Mouse (Mus musculus) embryonic facial prominence, embryonic 13.5 days (tissue): ENCODE data around the gene Tunar. TPM values are rescaled to one million over a fixed set of nuclear protein-coding genes. Genes with fewer than 3 reads are reported as not detected.

Source experiments
- ATAC-seq: fragments of 200-750 bp; cut with Nextera tagmentation; 2 replicates; pipeline ENCODE4 v1.8.0; 2017; ENCODE audit warnings: low read depth; ENCODE audit not compliant: insufficient number of reproducible peaks, insufficient read depth, low FRiP score, low TSS enrichment
- H3K27ac ChIP-seq: fragments of 300-500 bp; sonication (generic); 2 replicates; pipeline ENCODE4 v1.5.1; 2015; ENCODE audit warnings: moderate library complexity, mild to moderate bottlenecking, inconsistent platforms
- H3K27me3 ChIP-seq: fragments of 300-500 bp; sonication (generic); 2 replicates; pipeline ENCODE4 v1.6.1; 2015; ENCODE audit warnings: mild to moderate bottlenecking, inconsistent platforms
- H3K36me3 ChIP-seq: fragments of 300-500 bp; sonication (generic); 2 replicates; pipeline ENCODE4 v1.6.1; 2015; ENCODE audit warnings: mild to moderate bottlenecking, inconsistent platforms
- H3K4me1 ChIP-seq: fragments of 300-500 bp; sonication (generic); 2 replicates; pipeline ENCODE4 v1.6.1; 2015; ENCODE audit warnings: inconsistent platforms
- H3K4me2 ChIP-seq: fragments of 300-500 bp; sonication (generic); 2 replicates; pipeline ENCODE4 v1.6.1; 2015; ENCODE audit warnings: moderate library complexity, mild to moderate bottlenecking, inconsistent platforms
- H3K4me3 ChIP-seq: fragments of 300-500 bp; sonication (generic); 2 replicates; pipeline ENCODE4 v1.5.1; 2015; ENCODE audit warnings: mild to moderate bottlenecking, inconsistent platforms
- H3K9ac ChIP-seq: fragments of 300-500 bp; sonication (generic); 2 replicates; pipeline ENCODE4 v1.6.1; 2015; ENCODE audit warnings: mild to moderate bottlenecking, inconsistent platforms
- H3K9me3 ChIP-seq: fragments of 300-500 bp; sonication (generic); 2 replicates; pipeline ENCODE4 v1.6.1; 2016; ENCODE audit warnings: inconsistent platforms
- WGBS: fragments of 180-500 bp; shearing (Covaris S2); methylation state at CpG from one replicate; pipeline ENCODE4 v1.1.7; 2015; ENCODE audit warnings: mixed read lengths; 5-methylcytosine and 5-hydroxymethylcytosine counted together
- polyA plus RNA-seq: library from polyadenylated mRNA; unstranded; fragments of >200 nt; fragmentation: Nextera tagmentation; extraction: Ambion mirVana; gene quantifications from 2 replicates; pipeline ENCODE4 v1.2.1, GENCODE M21; 2015

The Tunar gene
- polyA plus RNA-seq, 1 experiment from 2014 or later: 0.25 TPM

DNA sequence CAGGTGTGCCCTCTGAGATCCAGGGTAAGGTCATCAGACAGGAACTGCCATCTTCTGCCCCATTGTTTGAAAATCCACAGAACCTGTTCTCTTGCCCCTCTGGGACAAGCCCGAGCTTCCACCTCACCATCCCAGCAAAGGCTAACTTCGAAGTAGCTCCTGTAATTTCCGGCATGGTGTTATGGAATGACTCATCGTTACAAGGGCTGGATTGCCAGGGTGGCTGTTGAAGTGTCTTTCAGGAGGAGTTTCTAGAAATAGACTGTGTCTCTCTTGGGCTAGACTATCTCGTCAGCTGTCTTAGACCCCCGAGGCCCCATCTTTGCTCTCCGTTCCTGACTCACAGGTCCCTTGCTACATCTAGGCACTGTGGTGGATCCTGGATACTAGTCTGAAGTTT lies 10.8 kb downstream of the Tunar start:
- Histone ChIP-seq H3K4me1 (peaks cover 6% of the 10 kb centered on the region; the same call in 1 of the 2 replicates), H3K9ac (no peak overlapping the region), H3K4me3 (no peak overlapping the region), H3K9me3 (no peaks in the 10 kb centered on the region), H3K4me2 (no peak overlapping the region), H3K36me3 (no peaks in the 10 kb centered on the region), H3K27ac (no peak overlapping the region), H3K27me3 (peaks cover 17% of the 10 kb centered on the region; the same call in 1 of the 2 replicates)
- no peak for ATAC-seq
- WGBS: 85% methylated on average over 7 of the region's 7 CpGs

DNA sequence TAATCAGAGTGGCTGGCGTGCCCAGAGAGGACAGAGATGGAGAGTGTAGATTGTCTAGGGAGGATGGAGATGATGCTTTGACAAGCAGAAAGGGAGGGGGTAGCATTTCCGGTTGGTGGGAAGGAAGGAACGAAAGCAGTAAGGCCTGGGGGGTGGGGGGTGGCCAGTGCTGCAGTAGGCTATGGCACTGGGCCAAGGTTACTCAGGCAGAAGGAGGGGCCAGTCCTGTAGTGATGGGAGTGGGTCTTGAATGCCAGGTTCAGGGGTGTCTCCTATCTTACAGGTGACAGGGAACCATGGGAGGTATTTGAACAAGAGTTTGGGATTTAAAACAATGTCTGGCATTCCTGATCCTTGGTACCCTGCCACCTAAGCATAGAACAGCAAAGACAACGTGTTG lies 13.2 kb downstream of the Tunar start:
- no peak for ATAC-seq
- H3K4me3 ChIP-seq: no peak overlapping the region
- no peak overlapping the region for H3K27ac ChIP-seq
- H3K9ac ChIP-seq: no peak overlapping the region
- H3K9me3 ChIP-seq: no peaks in the 10 kb centered on the region
- no peak overlapping the region for H3K4me2 ChIP-seq
- H3K4me1 ChIP-seq: peaks cover 6% of the 10 kb centered on the region; the same call in 1 of the 2 replicates
- WGBS: 48% methylated on average over 4 of the region's 4 CpGs
- H3K36me3 ChIP-seq: no peaks in the 10 kb centered on the region
- peaks cover 5% of the 10 kb centered on the region; the same call in 1 of the 2 replicates for H3K27me3 ChIP-seq

DNA sequence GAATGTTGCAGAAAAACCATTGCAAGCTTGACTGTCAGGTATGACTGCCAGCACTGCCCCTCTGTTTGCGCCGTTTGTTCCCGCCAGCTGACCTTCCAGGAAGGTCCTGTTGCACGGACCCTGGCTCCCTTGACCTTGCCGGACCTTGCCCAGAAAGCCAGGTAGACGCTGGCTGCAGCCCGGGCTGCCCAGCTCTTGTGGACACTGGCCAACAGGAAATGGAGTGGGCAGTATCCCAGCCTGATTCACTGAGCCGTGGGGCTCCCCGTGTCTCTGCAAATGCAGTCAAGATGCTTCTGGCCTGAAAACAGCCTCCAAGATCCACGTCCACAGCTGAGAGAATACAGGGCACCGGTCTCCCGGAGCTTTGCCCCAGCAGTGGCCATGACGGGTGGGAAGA lies 13.6 kb downstream of the Tunar start:
- Histone ChIP-seq H3K4me2 (no peak overlapping the region), H3K9me3 (no peaks in the 10 kb centered on the region), H3K27me3 (peaks cover 1% of the 10 kb centered on the region; the same call in 1 of the 2 replicates), H3K36me3 (no peaks in the 10 kb centered on the region), H3K9ac (no peak overlapping the region), H3K4me1 (peaks cover 6% of the 10 kb centered on the region; the same call in 1 of the 2 replicates), H3K4me3 (no peak overlapping the region), H3K27ac (no peak overlapping the region)
- 83% methylated on average over 13 of the region's 13 CpGs for WGBS
- no peak for ATAC-seq

DNA sequence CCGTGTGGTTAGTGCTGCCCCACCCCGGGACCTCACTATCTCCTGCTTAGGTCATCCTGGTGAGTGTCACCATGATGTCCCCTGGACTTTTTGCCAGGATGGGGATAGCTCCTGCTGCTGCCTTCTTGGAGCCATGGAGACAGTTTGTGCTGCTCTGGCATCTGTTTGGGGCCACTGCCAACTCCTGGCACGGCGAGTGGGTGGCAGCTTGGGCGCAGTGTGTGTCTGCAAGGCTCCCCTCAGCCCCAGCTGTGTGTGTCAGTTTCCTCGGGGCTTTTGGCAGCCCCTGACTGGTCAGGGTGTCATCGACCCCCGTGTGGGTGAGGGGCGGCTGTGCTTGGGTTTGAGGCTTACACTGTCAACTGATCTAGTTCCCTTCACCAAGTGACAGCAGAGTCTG lies 20.6 kb downstream of the Tunar start:
- Histone ChIP-seq H3K4me1 (no peaks in the 10 kb centered on the region), H3K4me2 (no peak overlapping the region), H3K27me3 (no peaks in the 10 kb centered on the region), H3K9ac (no peak overlapping the region), H3K9me3 (no peaks in the 10 kb centered on the region), H3K36me3 (no peaks in the 10 kb centered on the region), H3K27ac (no peak overlapping the region), H3K4me3 (no peak overlapping the region)
- 76% methylated on average over 9 of the region's 9 CpGs for WGBS
- ATAC-seq: no peak

DNA sequence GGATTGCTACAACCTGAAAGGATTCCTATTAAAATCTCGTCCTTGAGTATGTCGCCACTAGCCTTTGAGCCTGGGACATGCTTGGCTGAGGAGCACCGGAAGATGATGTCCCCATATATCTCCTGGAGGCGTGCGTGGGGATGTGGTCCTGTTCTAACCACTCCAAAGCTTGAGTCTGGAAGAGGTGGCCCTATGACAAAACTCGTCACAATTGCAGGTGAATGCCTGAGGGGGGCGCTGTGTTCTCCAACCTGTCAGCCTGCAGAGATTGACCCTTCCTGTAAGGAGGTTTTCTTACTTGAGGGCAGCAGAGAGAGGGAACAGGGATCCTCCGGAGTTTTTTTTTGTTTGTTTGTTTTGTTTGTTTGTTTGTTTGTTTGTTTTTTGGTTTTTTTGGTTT lies 21.1 kb downstream of the Tunar start:
- no peak overlapping the region for H3K9ac ChIP-seq
- H3K4me1 ChIP-seq: no peaks in the 10 kb centered on the region
- 81% methylated on average over 8 of the region's 8 CpGs for WGBS
- H3K4me3 ChIP-seq: no peak overlapping the region
- H3K4me2 ChIP-seq: no peak overlapping the region
- no peaks in the 10 kb centered on the region for H3K27me3 ChIP-seq
- no peaks in the 10 kb centered on the region for H3K9me3 ChIP-seq
- ATAC-seq: no peak
- no peaks in the 10 kb centered on the region for H3K36me3 ChIP-seq
- H3K27ac ChIP-seq: no peak overlapping the region

DNA sequence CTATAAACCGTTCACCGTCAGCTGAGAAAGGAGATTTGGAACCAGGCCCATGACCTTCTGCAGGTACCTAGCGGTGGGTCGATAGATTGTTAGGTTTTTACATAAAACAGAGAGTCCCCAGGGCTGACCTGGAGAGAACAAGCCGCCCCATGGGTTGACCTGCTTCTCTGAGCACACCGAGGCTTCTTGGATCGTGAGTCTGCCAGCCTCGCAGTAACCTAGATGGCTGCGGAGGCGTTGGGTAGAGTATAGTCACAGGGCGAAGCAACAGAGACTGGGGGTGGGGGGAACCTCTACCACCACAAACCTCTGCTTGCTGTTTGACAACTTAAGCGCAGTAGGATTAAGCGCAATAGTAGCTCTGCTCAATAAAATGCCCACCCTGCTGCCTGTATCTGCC lies 23.1 kb downstream of the Tunar start:
- no peak for ATAC-seq
- Histone ChIP-seq H3K4me2 (no peak overlapping the region), H3K9ac (no peak overlapping the region), H3K36me3 (no peaks in the 10 kb centered on the region), H3K4me3 (no peak overlapping the region), H3K27ac (no peak overlapping the region), H3K4me1 (no peaks in the 10 kb centered on the region), H3K27me3 (no peaks in the 10 kb centered on the region), H3K9me3 (no peaks in the 10 kb centered on the region)
- WGBS: 86% methylated on average over 13 of the region's 13 CpGs

DNA sequence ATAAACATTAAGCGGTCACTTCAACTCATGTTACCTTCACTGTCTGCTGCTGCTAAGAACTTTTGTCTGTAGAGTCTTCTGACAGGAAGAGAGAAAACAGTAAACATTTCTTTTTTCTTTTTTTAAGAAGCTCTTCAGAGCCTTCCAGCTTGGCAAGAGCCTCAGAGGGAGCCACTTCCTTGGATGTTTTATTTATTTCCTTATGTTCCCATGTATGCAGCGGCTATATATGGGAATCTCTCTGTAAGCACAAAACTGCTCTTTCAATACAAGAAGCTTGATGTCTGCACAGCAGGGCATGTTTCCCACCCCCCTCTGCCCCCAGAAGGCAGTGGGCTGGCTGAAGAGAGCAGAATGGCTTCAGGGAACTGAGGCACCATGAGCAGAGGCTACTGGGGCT lies 30.0 kb downstream of the Tunar start:
- no peak overlapping the region for H3K27ac ChIP-seq
- H3K9ac ChIP-seq: no peak overlapping the region
- 66% methylated on average over 2 of the region's 2 CpGs for WGBS
- no peak overlapping the region for H3K4me2 ChIP-seq
- no peaks in the 10 kb centered on the region for H3K9me3 ChIP-seq
- no peaks in the 10 kb centered on the region for H3K4me1 ChIP-seq
- ATAC-seq: no peak
- no peak overlapping the region for H3K4me3 ChIP-seq
- no peaks in the 10 kb centered on the region for H3K36me3 ChIP-seq
- H3K27me3 ChIP-seq: no peaks in the 10 kb centered on the region

DNA sequence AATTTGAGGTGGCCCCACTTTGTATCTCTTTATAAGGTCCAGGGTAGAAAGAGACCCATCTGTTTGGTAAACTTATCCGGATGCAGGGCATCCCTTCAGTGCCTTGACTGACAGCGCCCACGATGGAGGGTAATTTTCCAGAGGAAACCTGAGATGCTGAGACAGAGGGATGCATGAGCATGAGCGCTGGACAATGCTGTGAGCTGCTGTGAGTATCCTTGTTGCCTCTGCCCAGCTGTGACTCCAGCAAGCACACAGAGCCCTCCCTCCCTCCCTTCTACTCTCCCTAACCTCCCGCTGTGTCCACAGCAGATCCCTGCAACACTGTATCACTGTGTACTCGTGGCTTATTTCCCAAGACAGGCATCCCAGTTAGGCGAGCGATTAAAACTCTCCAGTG lies 40.9 kb downstream of the Tunar start:
- no peaks in the 10 kb centered on the region for H3K36me3 ChIP-seq
- H3K4me3 ChIP-seq: no peak overlapping the region
- H3K27me3 ChIP-seq: no peaks in the 10 kb centered on the region
- H3K9ac ChIP-seq: no peak overlapping the region
- WGBS: 46% methylated on average over 8 of the region's 8 CpGs
- H3K27ac ChIP-seq: no peak overlapping the region
- no peaks in the 10 kb centered on the region for H3K4me1 ChIP-seq
- H3K9me3 ChIP-seq: no peaks in the 10 kb centered on the region
- no peak overlapping the region for H3K4me2 ChIP-seq
- ATAC-seq: no peak

DNA sequence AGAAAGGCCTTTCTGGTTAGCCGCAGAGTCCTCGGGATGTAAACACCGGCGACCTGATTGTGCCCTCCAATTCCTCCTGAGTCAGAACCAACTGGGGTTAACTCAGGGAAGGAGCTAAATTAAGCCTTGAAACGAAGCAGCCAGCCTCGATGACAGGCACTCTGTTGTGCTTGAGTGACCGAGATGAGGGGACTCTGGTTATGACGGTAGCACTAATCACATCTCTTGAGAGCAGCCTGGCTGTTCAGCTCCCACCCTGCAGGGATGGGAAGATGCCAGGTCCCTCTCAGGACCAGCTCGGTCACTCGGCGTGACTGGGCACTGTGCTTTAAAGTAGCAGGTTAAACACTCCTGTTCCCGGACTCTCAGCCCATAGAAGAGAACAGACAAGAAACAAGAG lies 43.3 kb downstream of the Tunar start:
- no peak for ATAC-seq
- Histone ChIP-seq H3K36me3 (no peaks in the 10 kb centered on the region), H3K4me2 (no peak overlapping the region), H3K27ac (no peak overlapping the region), H3K4me3 (no peak overlapping the region), H3K4me1 (no peaks in the 10 kb centered on the region), H3K9ac (no peak overlapping the region), H3K9me3 (no peaks in the 10 kb centered on the region), H3K27me3 (no peaks in the 10 kb centered on the region)
- WGBS: 60% methylated on average over 12 of the region's 12 CpGs

DNA sequence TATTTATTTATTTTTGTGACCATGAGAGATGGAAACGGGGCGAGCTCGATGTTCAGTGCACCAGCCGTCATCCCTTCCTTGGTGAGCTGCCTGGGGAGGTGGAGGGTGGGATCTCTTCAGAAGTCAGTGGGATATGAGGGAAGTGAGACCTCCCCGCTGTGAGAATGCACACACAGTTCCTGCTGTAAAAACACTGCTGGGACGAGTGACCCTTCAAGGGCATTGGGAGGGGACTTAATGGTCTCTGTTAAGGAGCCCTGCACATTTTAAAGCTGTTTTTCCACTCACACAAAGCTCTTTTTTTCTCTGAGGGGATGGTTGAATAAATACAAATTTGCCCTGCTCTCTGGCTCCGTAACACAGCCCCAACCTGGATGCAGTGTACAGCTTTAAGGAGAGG lies 49.1 kb downstream of the Tunar start:
- 65% methylated on average over 7 of the region's 7 CpGs for WGBS
- Histone ChIP-seq H3K4me2 (no peak overlapping the region), H3K27me3 (no peaks in the 10 kb centered on the region), H3K27ac (no peak overlapping the region), H3K36me3 (no peaks in the 10 kb centered on the region), H3K9me3 (no peaks in the 10 kb centered on the region), H3K4me1 (no peaks in the 10 kb centered on the region), H3K4me3 (no peak overlapping the region), H3K9ac (no peak overlapping the region)
- ATAC-seq: no peak

DNA sequence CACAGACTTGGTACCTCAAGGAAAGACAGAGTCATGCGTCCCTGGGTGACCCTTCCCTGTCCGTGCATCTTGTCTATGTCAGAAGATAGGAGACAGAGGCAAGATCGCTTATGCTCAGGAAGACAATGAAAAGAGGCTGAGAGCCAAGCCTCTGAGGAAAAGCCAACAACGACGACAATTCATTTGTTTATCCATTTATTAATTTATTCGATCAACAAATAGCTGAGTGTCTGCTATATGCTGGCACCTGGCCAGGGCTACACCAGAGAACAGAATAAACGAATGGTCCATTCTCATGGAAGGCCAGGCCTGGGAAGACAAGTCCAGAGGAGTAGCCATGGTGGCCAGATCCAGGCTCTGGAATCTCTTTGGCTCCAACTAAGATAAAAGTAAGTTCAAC lies 61.0 kb downstream of the Tunar start:
- Histone ChIP-seq H3K27ac (no peak overlapping the region), H3K27me3 (no peaks in the 10 kb centered on the region), H3K4me1 (peaks cover 17% of the 10 kb centered on the region), H3K36me3 (no peaks in the 10 kb centered on the region), H3K4me3 (no peak overlapping the region), H3K4me2 (no peak overlapping the region), H3K9me3 (peaks cover 3% of the 10 kb centered on the region; the same call in 1 of the 2 replicates), H3K9ac (no peak overlapping the region)
- ATAC-seq: no peak
- WGBS: 94% methylated on average over 7 of the region's 7 CpGs

DNA sequence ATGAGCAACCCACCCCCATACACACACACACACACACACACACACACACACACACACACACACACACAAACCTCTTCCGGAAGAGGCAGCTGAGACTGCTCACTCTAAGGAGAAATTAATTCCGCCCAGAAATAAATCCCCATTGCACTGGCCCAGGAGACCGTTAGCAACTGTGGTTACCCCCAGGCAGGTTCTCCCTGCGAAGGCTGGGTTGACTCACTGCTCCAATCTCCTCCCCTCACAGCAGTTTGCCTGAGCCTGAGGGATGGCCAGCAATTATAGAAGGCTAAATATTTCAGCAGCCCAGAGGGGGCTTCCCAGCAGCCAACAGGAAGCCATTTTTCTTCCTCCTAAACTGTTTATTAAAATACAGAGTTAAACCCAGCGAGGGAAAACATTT lies 64.5 kb downstream of the Tunar start:
- Histone ChIP-seq H3K4me3 (no peak overlapping the region), H3K4me1 (peaks cover 12% of the 10 kb centered on the region), H3K27me3 (no peaks in the 10 kb centered on the region), H3K27ac (no peak overlapping the region), H3K36me3 (no peaks in the 10 kb centered on the region), H3K9me3 (peaks cover 11% of the 10 kb centered on the region; the same call in 1 of the 2 replicates), H3K4me2 (no peak overlapping the region), H3K9ac (no peak overlapping the region)
- ATAC-seq: no peak
- WGBS: 12% methylated on average over 5 of the region's 5 CpGs

DNA sequence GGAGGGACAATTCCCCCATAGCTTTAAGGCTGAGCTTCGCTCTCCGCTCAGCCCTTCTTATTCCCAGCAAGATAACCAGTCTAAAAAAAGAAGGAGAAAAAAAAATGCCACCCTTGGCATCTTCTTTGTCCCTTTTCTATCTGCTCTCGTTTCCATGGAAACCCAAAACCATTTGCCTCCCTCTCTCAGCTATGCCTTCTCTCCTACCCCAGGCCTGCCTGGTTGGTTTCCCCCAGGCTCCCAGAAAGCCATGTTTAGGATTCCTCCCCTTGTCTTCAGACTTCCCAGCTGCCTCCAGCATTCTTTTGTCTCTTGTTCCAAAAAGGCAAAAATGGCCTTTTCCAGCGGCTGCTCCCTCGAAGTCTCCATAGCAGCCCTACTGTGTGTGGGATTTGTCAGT lies 70.1 kb downstream of the Tunar start:
- WGBS: 78% methylated on average over 5 of the region's 5 CpGs

More for the DNA sequence above, 70.1 kb downstream of the Tunar start:
- Histone ChIP-seq H3K4me1 (peaks cover under 1% of the 10 kb centered on the region; the same call in 1 of the 2 replicates), H3K9me3 (peaks cover 11% of the 10 kb centered on the region; the same call in 1 of the 2 replicates), H3K9ac (no peak overlapping the region), H3K36me3 (no peaks in the 10 kb centered on the region), H3K27me3 (no peaks in the 10 kb centered on the region), H3K4me2 (no peak overlapping the region), H3K27ac (no peak overlapping the region), H3K4me3 (no peak overlapping the region)
- ATAC-seq: no peak
